Mouse (Mus musculus) midbrain, embryonic 15.5 days (tissue): ENCODE results near the gene S1pr1. TPM values are rescaled to one million over a fixed set of nuclear protein-coding genes. Genes with fewer than 3 reads are reported as not detected.
A peak's percentile ranks its signal among the peaks of the same experiment; 100 is the strongest.

ENCODE experiments used
- ATAC-seq: fragments of 200-750 bp; cut with Nextera tagmentation; replicated peaks from 2 replicates; pipeline ENCODE4 v1.8.0; 2017; ENCODE audit warnings: moderate TSS enrichment
- H3K27ac ChIP-seq: fragments of 300-500 bp; sonication (generic); 2 replicates; pipeline ENCODE4 v1.5.1; 2015; ENCODE audit warnings: mild to moderate bottlenecking, inconsistent platforms
- H3K27me3 ChIP-seq: fragments of 300-500 bp; sonication (generic); replicated peaks from 2 replicates; pipeline ENCODE4 v1.6.1; 2015; ENCODE audit warnings: inconsistent platforms
- H3K36me3 ChIP-seq: fragments of 300-500 bp; sonication (generic); replicated peaks from 2 replicates; pipeline ENCODE4 v1.6.1; 2015; ENCODE audit warnings: inconsistent platforms
- H3K4me1 ChIP-seq: fragments of 300-500 bp; sonication (generic); 2 replicates; pipeline ENCODE4 v1.6.1; 2015; ENCODE audit warnings: inconsistent platforms
- H3K4me2 ChIP-seq: fragments of 300-500 bp; sonication (generic); 2 replicates; pipeline ENCODE4 v1.6.1; 2015; ENCODE audit warnings: inconsistent platforms, mild to moderate bottlenecking, moderate library complexity
- H3K4me3 ChIP-seq: fragments of 300-500 bp; sonication (generic); 2 replicates; pipeline ENCODE4 v1.5.1; 2015; ENCODE audit warnings: mild to moderate bottlenecking, inconsistent platforms
- H3K9ac ChIP-seq: fragments of 300-500 bp; sonication (generic); 2 replicates; pipeline ENCODE4 v1.6.1; 2015; ENCODE audit warnings: mild to moderate bottlenecking, inconsistent platforms
- H3K9me3 ChIP-seq: fragments of 300-500 bp; sonication (generic); 2 replicates; pipeline ENCODE4 v1.6.1; 2016; ENCODE audit warnings: inconsistent platforms
- WGBS: fragments of 180-500 bp; shearing (Covaris S2); methylation state at CpG from one replicate; pipeline ENCODE4 v1.1.7; 2015; ENCODE audit warnings: mixed read lengths; 5-methylcytosine and 5-hydroxymethylcytosine counted together
- polyA plus RNA-seq: library from polyadenylated mRNA; unstranded; fragments of >200 nt; fragmentation: Nextera tagmentation; extraction: Ambion mirVana; gene quantifications from 2 replicates; pipeline ENCODE4 v1.2.1, GENCODE M21; 2015

S1pr1 gene
- polyA plus RNA-seq, 1 experiment from 2014 or later, result 27.7 TPM

- Histone ChIP-seq H3K36me3 (no peaks in the 10 kb centered on the region), H3K27ac (no peak overlapping the region), H3K9me3 (no peaks in the 10 kb centered on the region), H3K4me2 (no peak overlapping the region), H3K27me3 (no peaks in the 10 kb centered on the region), H3K9ac (no peak overlapping the region), H3K4me1 (peaks cover 6% of the 10 kb centered on the region), H3K4me3 (no peak overlapping the region)
- 85% methylated on average over 3 of the region's 3 CpGs for WGBS
- ATAC-seq, result no peak
Observed at GRCm38 (mm10) chr3:115735540-115735939, 20.7 kb upstream of the S1pr1 start.

GRCm38 (mm10) chr3:115734841-115735240 lies 20.0 kb upstream of the S1pr1 start:
- Histone ChIP-seq H3K9ac (no peak overlapping the region), H3K9me3 (no peaks in the 10 kb centered on the region), H3K4me3 (no peak overlapping the region), H3K27ac (no peak overlapping the region), H3K4me1 (peaks cover 6% of the 10 kb centered on the region), H3K4me2 (no peak overlapping the region), H3K27me3 (no peaks in the 10 kb centered on the region), H3K36me3 (no peaks in the 10 kb centered on the region)
- WGBS, result 85% methylated on average over 3 of the region's 3 CpGs
- ATAC-seq, result no peak

- H3K27ac ChIP-seq, result no peak overlapping the region
- no peaks in the 10 kb centered on the region for H3K9me3 ChIP-seq
- no peak overlapping the region for H3K9ac ChIP-seq
- no peaks in the 10 kb centered on the region for H3K4me1 ChIP-seq
- H3K4me3 ChIP-seq, result no peak overlapping the region
- WGBS, result 94% methylated on average over 7 of the region's 7 CpGs
- no peak for ATAC-seq
- H3K27me3 ChIP-seq, result no peaks in the 10 kb centered on the region
- no peak overlapping the region for H3K4me2 ChIP-seq
- H3K36me3 ChIP-seq, result no peaks in the 10 kb centered on the region
Observed at GRCm38 (mm10) chr3:115730336-115730735, 15.5 kb upstream of the S1pr1 start.

- Histone ChIP-seq H3K27ac (no peak overlapping the region), H3K4me1 (no peaks in the 10 kb centered on the region), H3K4me3 (no peak overlapping the region), H3K9me3 (no peaks in the 10 kb centered on the region), H3K27me3 (no peaks in the 10 kb centered on the region), H3K9ac (no peak overlapping the region), H3K4me2 (no peak overlapping the region), H3K36me3 (no peaks in the 10 kb centered on the region)
- WGBS, result 69% methylated on average over 7 of the region's 7 CpGs
- no peak for ATAC-seq
Observed at GRCm38 (mm10) chr3:115729187-115729586, 14.3 kb upstream of the S1pr1 start.

GRCm38 (mm10) chr3:115728211-115728610 lies 13.3 kb upstream of the S1pr1 start:
- no peaks in the 10 kb centered on the region for H3K27me3 ChIP-seq
- H3K4me2 ChIP-seq, result no peak overlapping the region
- H3K4me3 ChIP-seq, result no peak overlapping the region
- H3K4me1 ChIP-seq, result no peaks in the 10 kb centered on the region
- no peaks in the 10 kb centered on the region for H3K9me3 ChIP-seq
- H3K27ac ChIP-seq, result no peak overlapping the region
- 34% methylated on average over 3 of the region's 3 CpGs for WGBS
- no peak overlapping the region for H3K9ac ChIP-seq
- H3K36me3 ChIP-seq, result no peaks in the 10 kb centered on the region
- ATAC-seq, result no peak

- H3K27me3 ChIP-seq, result 0 out of 2 replicates have a peak, but pooled peaks cover 3% of the 10 kb centered on the region
- H3K9ac ChIP-seq, result no peak overlapping the region
- H3K36me3 ChIP-seq, result no peaks in the 10 kb centered on the region
- no peak overlapping the region for H3K4me3 ChIP-seq
- H3K4me1 ChIP-seq, result peaks cover 15% of the 10 kb centered on the region
- H3K27ac ChIP-seq, result no peak overlapping the region
- ATAC-seq, result no peak
- no peak overlapping the region for H3K4me2 ChIP-seq
- no peaks in the 10 kb centered on the region for H3K9me3 ChIP-seq
- 86% methylated on average over 6 of the region's 6 CpGs for WGBS
Observed at GRCm38 (mm10) chr3:115718886-115719285, 4.0 kb upstream of the S1pr1 start.

GRCm38 (mm10) chr3:115715900-115716515 lies 1.1 kb upstream of the S1pr1 start:
- H3K4me3 ChIP-seq, result peak overlapping the region; percentile 44
- no peak overlapping the region for H3K27ac ChIP-seq
- no peaks in the 10 kb centered on the region for H3K36me3 ChIP-seq
- 92% methylated on average over 3 of the region's 3 CpGs for WGBS
- H3K9ac ChIP-seq, result no peak overlapping the region
- H3K9me3 ChIP-seq, result no peaks in the 10 kb centered on the region
- 0 out of 2 replicates have a peak, but pooled peaks cover 7% of the 10 kb centered on the region for H3K27me3 ChIP-seq
- no peak for ATAC-seq
- peaks cover 22% of the 10 kb centered on the region for H3K4me1 ChIP-seq
- H3K4me2 ChIP-seq, result peak overlapping the region; percentile 92; the same call in 1 of the 2 replicates

- 9% methylated on average over 5 of the region's 5 CpGs for WGBS
- H3K27ac ChIP-seq, result no peak overlapping the region
- H3K4me2 ChIP-seq, result peak overlapping the region; percentile 92
- peak overlapping the region; percentile 6; the same call in 1 of the 2 replicates for H3K9ac ChIP-seq
- peak overlapping the region; percentile 44 for H3K4me3 ChIP-seq
- no peaks in the 10 kb centered on the region for H3K36me3 ChIP-seq
- ATAC-seq, result no peak
- no peaks in the 10 kb centered on the region for H3K9me3 ChIP-seq
- peaks cover 22% of the 10 kb centered on the region for H3K4me1 ChIP-seq
- H3K27me3 ChIP-seq, result 0 out of 2 replicates have a peak, but pooled peaks cover 7% of the 10 kb centered on the region
Observed at GRCm38 (mm10) chr3:115714049-115714435, 830 bp downstream of the S1pr1 start.

GRCm38 (mm10) chr3:115713417-115714048 lies 1.3 kb downstream of the S1pr1 start:
- H3K4me3 ChIP-seq, result peak overlapping the region; percentile 44
- no peaks in the 10 kb centered on the region for H3K36me3 ChIP-seq
- H3K4me1 ChIP-seq, result peaks cover 22% of the 10 kb centered on the region
- 14% methylated on average over 22 of the region's 22 CpGs for WGBS
- peak overlapping the region; percentile 92 for H3K4me2 ChIP-seq
- ATAC-seq, result no peak
- H3K27me3 ChIP-seq, result 0 out of 2 replicates have a peak, but pooled peaks cover 7% of the 10 kb centered on the region
- H3K27ac ChIP-seq, result peak overlapping the region; percentile 43
- H3K9me3 ChIP-seq, result no peaks in the 10 kb centered on the region
- peak overlapping the region; percentile 6; the same call in 1 of the 2 replicates for H3K9ac ChIP-seq

- Histone ChIP-seq H3K36me3 (no peaks in the 10 kb centered on the region), H3K27ac (peak overlapping the region; percentile 43; the same call in 1 of the 2 replicates), H3K27me3 (0 out of 2 replicates have a peak, but pooled peaks cover 7% of the 10 kb centered on the region), H3K4me3 (peak overlapping the region; percentile 44), H3K9me3 (no peaks in the 10 kb centered on the region), H3K4me2 (peak overlapping the region; percentile 92), H3K4me1 (peaks cover 22% of the 10 kb centered on the region), H3K9ac (no peak overlapping the region)
- 11% methylated on average over 9 of the region's 9 CpGs for WGBS
- ATAC-seq, result no peak; the same call in 1 of the 2 replicates
Observed at GRCm38 (mm10) chr3:115712808-115713200, 2.1 kb downstream of the S1pr1 start.

- Histone ChIP-seq H3K4me3 (peak overlapping the region; percentile 10; the same call in 1 of the 2 replicates), H3K9ac (no peak overlapping the region), H3K27ac (no peak overlapping the region), H3K27me3 (0 out of 2 replicates have a peak, but pooled peaks cover 7% of the 10 kb centered on the region), H3K36me3 (no peaks in the 10 kb centered on the region), H3K4me1 (peaks cover 22% of the 10 kb centered on the region), H3K9me3 (no peaks in the 10 kb centered on the region), H3K4me2 (peak overlapping the region; percentile 92)
- WGBS, result 91% methylated on average over 27 of the region's 27 CpGs
- no peak for ATAC-seq
Observed at GRCm38 (mm10) chr3:115711924-115712807, 2.7 kb downstream of the S1pr1 start.

- Histone ChIP-seq H3K4me2 (peak overlapping the region; percentile 92), H3K9me3 (no peaks in the 10 kb centered on the region), H3K9ac (no peak overlapping the region), H3K4me1 (peaks cover 22% of the 10 kb centered on the region), H3K27ac (no peak overlapping the region), H3K36me3 (no peaks in the 10 kb centered on the region), H3K27me3 (0 out of 2 replicates have a peak, but pooled peaks cover 7% of the 10 kb centered on the region), H3K4me3 (no peak overlapping the region)
- no peak for ATAC-seq
- 88% methylated on average over 3 of the region's 3 CpGs for WGBS
Observed at GRCm38 (mm10) chr3:115711393-115711792, 3.5 kb downstream of the S1pr1 start.
